Mouse (Mus musculus) C2C12 (cell line): Measurements from ENCODE around the gene Gimap4. TPM values are rescaled to one million over a fixed set of nuclear protein-coding genes. Genes with fewer than 3 reads are reported as not detected.

Source experiments
- H3K27me3 ChIP-seq: one replicate; pipeline ENCODE4 v1.6.1; 2011; ENCODE audit not compliant: control insufficient read depth, insufficient read depth, insufficient read length
- H3K36me3 ChIP-seq: one replicate; pipeline ENCODE4 v1.6.1; 2011; ENCODE audit not compliant: control insufficient read depth, insufficient read depth
- H3K4me3 ChIP-seq: one replicate; pipeline ENCODE4 v1.5.1; 2011; ENCODE audit warnings: mild to moderate bottlenecking, control low read depth; ENCODE audit not compliant: poor library complexity, insufficient read depth, severe bottlenecking
- H3K79me2 ChIP-seq: one replicate; pipeline ENCODE4 v1.6.1; 2011; ENCODE audit not compliant: control insufficient read depth, insufficient read depth
- H3K79me3 ChIP-seq: one replicate; pipeline ENCODE4 v1.6.1; 2011; ENCODE audit warnings: low read depth, control low read depth
- H3ac ChIP-seq: one replicate; pipeline ENCODE3; 2011; ENCODE audit warnings: low read depth; ENCODE audit not compliant: control insufficient read depth, insufficient read length
- CEBPB ChIP-seq: IDR thresholded peaks from one replicate; pipeline ENCODE4 v1.6.1; 2011; ENCODE audit warnings: low read depth, mild to moderate bottlenecking, control low read depth, moderate library complexity
- CTCF ChIP-seq: IDR thresholded peaks from one replicate; pipeline ENCODE4 v1.5.1; 2011; ENCODE audit not compliant: control insufficient read depth, insufficient read depth, insufficient read length
- FOSL1 ChIP-seq: IDR thresholded peaks from one replicate; pipeline ENCODE4 v1.8.0; 2011; ENCODE audit warnings: mild to moderate bottlenecking, low read length; ENCODE audit not compliant: poor library complexity, insufficient read depth, severe bottlenecking
- MAX ChIP-seq: IDR thresholded peaks from one replicate; pipeline ENCODE4 v1.6.1; 2011; ENCODE audit warnings: mild to moderate bottlenecking, control low read depth
- MYOD1 ChIP-seq: IDR thresholded peaks from one replicate; pipeline ENCODE4 v1.6.1; 2011; ENCODE audit warnings: low read depth; ENCODE audit not compliant: control insufficient read depth, insufficient read length
- MYOG ChIP-seq: IDR thresholded peaks from one replicate; pipeline ENCODE4 v1.6.1; 2011; ENCODE audit not compliant: control insufficient read depth, insufficient read length; ENCODE audit errors: extremely low read depth
- USF1 ChIP-seq: IDR thresholded peaks from one replicate; pipeline ENCODE4 v1.6.1; 2011; ENCODE audit warnings: low read depth, mild to moderate bottlenecking, control low read depth, moderate library complexity
- long read RNA-seq, 2 experiments: library from polyadenylated mRNA; unstranded; transcript quantifications; one replicate each; pipeline ENCODE4 v2.0.0; 2019 to 2020
- polyA plus RNA-seq: library from polyadenylated mRNA; unstranded; fragments of >200 nt; fragmentation: generic; extraction: Trizol; gene quantifications from one replicate; pipeline ENCODE4 v1.2.1, GENCODE M21; 2012; ENCODE audit warnings: missing spikeins

Gene Gimap4
- 0.04 TPM for polyA plus RNA-seq
- long read RNA-seq, experiment 1: 0 reads
- long read RNA-seq, experiment 2: 0 reads

DNA sequence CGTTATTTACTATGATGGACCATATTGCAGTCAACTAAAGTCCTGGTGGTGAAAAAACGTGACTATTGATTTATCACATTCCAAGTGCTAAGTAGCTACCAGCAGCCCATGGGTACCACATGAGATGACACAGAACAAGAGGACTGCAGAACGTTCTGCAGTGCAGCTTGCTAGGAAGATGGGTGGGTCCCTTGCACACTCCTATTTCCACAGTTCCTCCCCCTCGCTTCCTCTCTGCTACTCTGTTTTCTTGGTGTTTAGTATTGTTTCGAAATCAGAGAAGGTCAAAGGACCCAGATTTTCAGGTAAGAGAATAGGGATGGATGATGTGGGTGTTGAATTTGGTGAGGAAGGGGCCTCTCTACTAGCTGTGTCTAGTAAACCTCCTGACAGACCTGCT lies at the start of gene Gimap4:
Gene Gimap4, plus strand, starts transcription at position 231 of the 400 bp plus-strand sequence.
- Histone ChIP-seq H3K36me3 (no peaks in the 10 kb centered on the region), H3K27me3 (no peaks in the 10 kb centered on the region), H3K79me3 (no peaks in the 10 kb centered on the region), H3K79me2 (no peaks in the 10 kb centered on the region), H3ac (no peak within 1 kb of the TSS), H3K4me3 (no peak within 1 kb of the TSS)
- no peak for TF ChIP-seq USF1
- TF ChIP-seq CEBPB: no peak
- no peak for TF ChIP-seq CTCF
- no peak for TF ChIP-seq FOSL1
- no peak for TF ChIP-seq MYOG
- TF ChIP-seq MAX: no peak
- no peak for TF ChIP-seq MYOD1

DNA sequence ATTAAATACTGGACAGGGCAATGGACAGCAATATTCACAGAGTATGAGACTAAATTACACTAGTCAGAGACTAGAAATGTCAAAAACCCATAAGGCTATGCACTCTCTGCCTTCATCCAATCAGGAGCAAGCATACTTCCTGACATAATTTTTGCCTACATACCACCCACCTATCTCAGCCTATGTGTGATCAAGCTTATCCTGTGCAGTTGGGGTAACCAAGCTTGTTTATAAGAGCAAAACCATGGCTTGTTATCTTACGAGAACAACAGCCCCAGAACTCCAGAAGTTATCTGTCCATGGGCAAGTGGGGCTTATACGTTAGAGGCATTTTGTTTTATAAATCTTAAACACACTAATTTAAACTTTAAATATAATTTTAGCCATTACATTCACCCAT lies 49.2 kb upstream of the Gimap4 start:
- H3K27me3 ChIP-seq: peaks cover 5% of the 10 kb centered on the region
- no peaks in the 10 kb centered on the region for H3K79me2 ChIP-seq
- no peak overlapping the region for H3K4me3 ChIP-seq
- no peak for TF ChIP-seq MYOD1
- no peak for TF ChIP-seq CTCF
- TF ChIP-seq CEBPB: no peak
- TF ChIP-seq FOSL1: no peak
- no peak for TF ChIP-seq MAX
- TF ChIP-seq MYOG: no peak
- TF ChIP-seq USF1: no peak
- no peak overlapping the region for H3ac ChIP-seq
- no peaks in the 10 kb centered on the region for H3K79me3 ChIP-seq
- no peaks in the 10 kb centered on the region for H3K36me3 ChIP-seq

DNA sequence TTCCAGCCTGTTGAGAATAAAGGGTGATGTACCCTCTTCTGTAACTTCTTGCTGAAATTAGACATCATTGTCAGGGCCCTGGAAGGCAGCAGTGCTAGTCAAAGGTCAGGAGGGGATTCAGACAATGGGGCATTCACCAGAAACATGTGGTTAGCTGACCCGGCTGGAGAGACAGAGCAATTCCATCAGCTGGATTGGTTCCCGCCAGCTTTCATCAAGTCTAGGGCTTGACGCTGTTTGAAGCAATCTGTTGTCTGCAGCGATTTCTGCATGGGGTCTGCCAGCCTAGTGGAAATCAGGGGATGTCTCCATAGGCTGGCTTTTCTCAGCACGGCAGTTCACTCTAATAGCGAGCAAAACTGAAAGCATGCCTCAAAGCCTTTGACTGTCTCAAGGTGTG lies 47.8 kb upstream of the Gimap4 start:
- TF ChIP-seq CTCF (no peak), MYOD1 (no peak), MAX (no peak), CEBPB (no peak), MYOG (no peak), USF1 (no peak), FOSL1 (no peak)
- peaks cover 3% of the 10 kb centered on the region for H3K27me3 ChIP-seq
- H3ac ChIP-seq: no peak overlapping the region
- H3K36me3 ChIP-seq: no peaks in the 10 kb centered on the region
- H3K79me3 ChIP-seq: no peaks in the 10 kb centered on the region
- no peaks in the 10 kb centered on the region for H3K79me2 ChIP-seq
- no peak overlapping the region for H3K4me3 ChIP-seq

- no peak for TF ChIP-seq CEBPB
- no peak for TF ChIP-seq MAX
- H3K36me3 ChIP-seq: no peaks in the 10 kb centered on the region
- H3ac ChIP-seq: no peak overlapping the region
- no peaks in the 10 kb centered on the region for H3K79me2 ChIP-seq
- H3K4me3 ChIP-seq: no peak overlapping the region
- H3K79me3 ChIP-seq: peaks cover 1% of the 10 kb centered on the region
- peaks cover 4% of the 10 kb centered on the region for H3K27me3 ChIP-seq
These were observed 46.4 kb upstream of the Gimap4 start for GRCm38 (mm10) chr6:48637811-48638500.

- peaks cover 4% of the 10 kb centered on the region for H3K27me3 ChIP-seq
- H3K4me3 ChIP-seq: no peak overlapping the region
- peaks cover 1% of the 10 kb centered on the region for H3K79me3 ChIP-seq
- no peaks in the 10 kb centered on the region for H3K36me3 ChIP-seq
- H3ac ChIP-seq: no peak overlapping the region
- H3K79me2 ChIP-seq: no peaks in the 10 kb centered on the region
- no peak for TF ChIP-seq MAX
- no peak for TF ChIP-seq CEBPB
- no peak for TF ChIP-seq CTCF
- no peak for TF ChIP-seq USF1
- no peak for TF ChIP-seq MYOG
- no peak for TF ChIP-seq FOSL1
- TF ChIP-seq MYOD1: no peak
These were observed 45.8 kb upstream of the Gimap4 start for GRCm38 (mm10) chr6:48638553-48638952.

DNA sequence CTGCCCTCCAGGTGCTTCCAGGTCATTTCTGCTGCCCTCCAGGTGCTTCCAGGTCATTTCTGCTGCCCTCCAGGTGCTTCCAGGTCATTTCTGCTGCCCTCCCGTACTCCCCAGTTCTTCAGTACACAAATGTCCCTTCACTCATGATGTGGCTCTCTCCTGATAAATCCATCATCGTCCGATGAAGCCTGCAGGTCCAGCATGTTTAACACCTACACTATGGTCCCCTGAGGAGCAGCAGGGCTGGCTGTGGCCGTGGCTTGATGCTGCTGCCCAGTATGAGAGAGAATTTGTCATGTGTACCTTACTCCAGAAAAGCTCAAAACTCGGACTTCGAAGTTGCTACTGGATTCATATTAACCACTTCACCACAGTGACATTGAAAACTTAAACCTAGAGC lies 43.0 kb upstream of the Gimap4 start:
- Histone ChIP-seq H3K36me3 (no peaks in the 10 kb centered on the region), H3K4me3 (no peak overlapping the region), H3K79me2 (no peaks in the 10 kb centered on the region), H3K79me3 (peaks cover 1% of the 10 kb centered on the region), H3ac (no peak overlapping the region), H3K27me3 (peaks cover 7% of the 10 kb centered on the region)
- TF ChIP-seq CTCF (no peak), MAX (no peak), MYOD1 (no peak)
